Mouse (Mus musculus): ENCODE measurements at regions not wholly inside any gene's neighbourhood (a gene's known extent, or its start where the extent isn't known, plus 50 kb on each side); places are given as distances from the start of the nearest gene placed in this dataset.

- Histone ChIP-seq H3K4me2 (no peak overlapping the region), H3K4me1 (replicated peaks) (no peaks in the 10 kb centered on the region), H3K4me3 (replicated peaks) (no peak overlapping the region), H3K27me3 (no peaks in the 10 kb centered on the region), H3K9me3 (replicated peaks) (no peaks in the 10 kb centered on the region), H3K27ac (replicated peaks) (no peak overlapping the region), H3K36me3 (replicated peaks) (no peaks in the 10 kb centered on the region), H3K9ac (no peak overlapping the region)
- 37% methylated on average over 6 of the region's 6 CpGs for WGBS (ENCODE audit: insufficient replicate concordance)
- ATAC-seq (ENCODE audit: insufficient read depth) = no peak
Observed at GRCm38 (mm10) chr11:112542573-112542972, 239.5 kb upstream of the Sox9 start.

GRCm38 (mm10) chr11:112543473-112543872, 238.6 kb upstream of the Sox9 start:
- H3K36me3 ChIP-seq (replicated peaks) = no peaks in the 10 kb centered on the region
- no peaks in the 10 kb centered on the region for H3K27me3 ChIP-seq
- no peaks in the 10 kb centered on the region for H3K9me3 ChIP-seq (replicated peaks)
- no peak overlapping the region for H3K4me3 ChIP-seq (replicated peaks)
- WGBS (ENCODE audit: insufficient replicate concordance) = 71% methylated on average over 6 of the region's 6 CpGs
- no peak overlapping the region for H3K9ac ChIP-seq
- ATAC-seq (ENCODE audit: insufficient read depth) = no peak
- H3K4me2 ChIP-seq = no peak overlapping the region
- no peak overlapping the region for H3K27ac ChIP-seq (replicated peaks)
- no peaks in the 10 kb centered on the region for H3K4me1 ChIP-seq (replicated peaks)

DNA sequence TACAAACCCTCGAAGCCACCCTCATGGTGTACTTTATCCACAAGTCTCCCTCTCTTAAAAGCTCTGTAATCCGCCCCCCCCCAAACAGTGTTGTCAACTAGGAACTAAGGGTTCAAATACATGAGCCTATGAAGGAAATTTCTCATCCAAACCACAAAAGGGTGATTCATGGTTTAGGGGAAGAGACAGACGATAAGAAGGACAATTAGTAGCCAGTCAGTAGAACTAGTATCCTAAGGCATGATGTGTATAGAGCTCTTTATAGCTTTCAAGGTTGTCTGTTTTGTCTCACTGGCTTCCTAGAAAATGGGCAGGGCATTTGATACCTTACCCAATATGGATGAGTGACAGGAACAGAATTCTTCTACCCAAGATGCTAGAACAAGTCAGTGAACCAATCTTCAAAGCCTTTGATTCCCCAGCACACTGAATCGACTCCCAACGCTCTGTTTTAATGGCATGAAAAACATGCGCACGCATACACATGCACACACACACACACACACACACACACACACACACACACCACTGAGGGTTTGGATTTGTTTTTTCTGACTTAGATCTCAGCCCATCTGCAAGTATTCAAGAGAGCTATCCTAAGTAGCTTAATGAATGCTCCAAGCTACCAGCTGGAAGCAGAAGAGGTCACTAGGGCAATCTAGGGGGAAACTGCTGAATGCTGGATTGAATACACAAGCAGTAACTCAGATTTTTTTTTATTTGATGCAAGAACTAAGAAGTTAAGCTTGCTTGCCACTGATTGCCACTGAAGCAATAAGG, 236.6 kb upstream of the Sox9 start:
- H3K4me2 ChIP-seq = no peak overlapping the region
- no peaks in the 10 kb centered on the region for H3K9me3 ChIP-seq (replicated peaks)
- ATAC-seq (ENCODE audit: insufficient read depth) = no peak
- H3K9ac ChIP-seq = no peak overlapping the region
- no peak overlapping the region for H3K4me3 ChIP-seq (replicated peaks)
- no peaks in the 10 kb centered on the region for H3K4me1 ChIP-seq (replicated peaks)
- no peaks in the 10 kb centered on the region for H3K36me3 ChIP-seq (replicated peaks)
- 59% methylated on average over 7 of the region's 7 CpGs for WGBS (ENCODE audit: insufficient replicate concordance)
- H3K27ac ChIP-seq (replicated peaks) = no peak overlapping the region
- H3K27me3 ChIP-seq = no peaks in the 10 kb centered on the region

GRCm38 (mm10) chr11:112546162-112546561, 235.9 kb upstream of the Sox9 start:
- Histone ChIP-seq H3K4me3 (replicated peaks) (no peak overlapping the region), H3K4me1 (replicated peaks) (no peaks in the 10 kb centered on the region), H3K27ac (replicated peaks) (no peak overlapping the region), H3K27me3 (no peaks in the 10 kb centered on the region), H3K4me2 (no peak overlapping the region), H3K9me3 (replicated peaks) (0 out of 2 replicates have a peak, but pooled peaks cover 1% of the 10 kb centered on the region), H3K9ac (no peak overlapping the region), H3K36me3 (replicated peaks) (no peaks in the 10 kb centered on the region)
- 62% methylated on average over 5 of the region's 5 CpGs for WGBS (ENCODE audit: insufficient replicate concordance)
- no peak for ATAC-seq (ENCODE audit: insufficient read depth)

DNA sequence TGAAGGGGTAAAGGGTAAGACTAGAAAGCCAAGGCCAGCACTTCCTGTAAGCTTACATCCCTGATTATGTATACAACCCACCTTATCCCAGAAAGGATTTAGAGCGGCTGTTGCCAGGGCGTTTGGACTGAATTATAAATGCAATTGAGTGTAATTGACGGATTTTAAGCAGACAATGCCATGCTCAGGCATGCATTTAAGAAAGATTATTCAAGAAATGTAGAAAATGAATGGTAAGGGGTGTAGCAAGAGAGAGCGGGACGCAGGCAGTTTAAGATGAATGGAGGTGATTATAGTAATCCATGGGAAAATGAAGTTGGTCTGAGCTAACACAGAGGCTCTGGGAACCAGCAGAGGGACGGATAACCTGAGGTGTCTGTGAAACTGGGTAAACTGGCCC, 229.2 kb upstream of the Sox9 start:
- no peak for ATAC-seq (ENCODE audit: insufficient read depth)
- H3K4me1 ChIP-seq (replicated peaks) = no peaks in the 10 kb centered on the region
- H3K4me3 ChIP-seq (replicated peaks) = no peak overlapping the region
- no peaks in the 10 kb centered on the region for H3K27me3 ChIP-seq
- H3K4me2 ChIP-seq = no peak overlapping the region
- no peaks in the 10 kb centered on the region for H3K36me3 ChIP-seq (replicated peaks)
- no peak overlapping the region for H3K27ac ChIP-seq (replicated peaks)
- 0 out of 2 replicates have a peak, but pooled peaks cover 3% of the 10 kb centered on the region for H3K9me3 ChIP-seq (replicated peaks)
- 63% methylated on average over 6 of the region's 6 CpGs for WGBS (ENCODE audit: insufficient replicate concordance)
- no peak overlapping the region for H3K9ac ChIP-seq

GRCm38 (mm10) chr11:112563027-112563426, 219.0 kb upstream of the Sox9 start:
- H3K4me3 ChIP-seq (replicated peaks) = no peak overlapping the region
- H3K4me2 ChIP-seq = no peak overlapping the region
- H3K9ac ChIP-seq = no peak overlapping the region
- no peaks in the 10 kb centered on the region for H3K27me3 ChIP-seq
- WGBS (ENCODE audit: insufficient replicate concordance) = 69% methylated on average over 9 of the region's 9 CpGs
- no peak for ATAC-seq (ENCODE audit: insufficient read depth)
- no peaks in the 10 kb centered on the region for H3K4me1 ChIP-seq (replicated peaks)
- no peaks in the 10 kb centered on the region for H3K9me3 ChIP-seq (replicated peaks)
- no peaks in the 10 kb centered on the region for H3K36me3 ChIP-seq (replicated peaks)
- no peak overlapping the region for H3K27ac ChIP-seq (replicated peaks)

GRCm38 (mm10) chr11:112564706-112565215, 217.3 kb upstream of the Sox9 start:
- Histone ChIP-seq H3K9ac (no peak overlapping the region), H3K4me3 (replicated peaks) (no peak overlapping the region), H3K27ac (replicated peaks) (no peak overlapping the region), H3K36me3 (replicated peaks) (no peaks in the 10 kb centered on the region), H3K4me2 (no peak overlapping the region), H3K27me3 (no peaks in the 10 kb centered on the region), H3K4me1 (replicated peaks) (no peaks in the 10 kb centered on the region), H3K9me3 (replicated peaks) (no peaks in the 10 kb centered on the region)
- 26% methylated on average over 1 of the region's 1 CpGs for WGBS (ENCODE audit: insufficient replicate concordance)
- ATAC-seq (ENCODE audit: insufficient read depth) = no peak

- Histone ChIP-seq H3K9ac (no peak overlapping the region), H3K27ac (replicated peaks) (no peak overlapping the region), H3K4me2 (no peak overlapping the region), H3K4me3 (replicated peaks) (no peak overlapping the region), H3K4me1 (replicated peaks) (no peaks in the 10 kb centered on the region), H3K27me3 (no peaks in the 10 kb centered on the region), H3K9me3 (replicated peaks) (no peaks in the 10 kb centered on the region), H3K36me3 (replicated peaks) (no peaks in the 10 kb centered on the region)
- no peak for ATAC-seq (ENCODE audit: insufficient read depth)
- 66% methylated on average over 3 of the region's 3 CpGs for WGBS (ENCODE audit: insufficient replicate concordance)
Observed at GRCm38 (mm10) chr11:112566071-112566470, 216.0 kb upstream of the Sox9 start.

- 0 out of 2 replicates have a peak, but pooled peaks cover 3% of the 10 kb centered on the region for H3K9me3 ChIP-seq (replicated peaks)
- no peak overlapping the region for H3K27ac ChIP-seq (replicated peaks)
- H3K9ac ChIP-seq = no peak overlapping the region
- H3K4me2 ChIP-seq = no peak overlapping the region
- H3K36me3 ChIP-seq (replicated peaks) = no peaks in the 10 kb centered on the region
- no peak overlapping the region for H3K4me3 ChIP-seq (replicated peaks)
- no peaks in the 10 kb centered on the region for H3K4me1 ChIP-seq (replicated peaks)
- no peaks in the 10 kb centered on the region for H3K27me3 ChIP-seq
- ATAC-seq (ENCODE audit: insufficient read depth) = no peak
Observed at GRCm38 (mm10) chr11:112587386-112587785, 194.6 kb upstream of the Sox9 start.

DNA sequence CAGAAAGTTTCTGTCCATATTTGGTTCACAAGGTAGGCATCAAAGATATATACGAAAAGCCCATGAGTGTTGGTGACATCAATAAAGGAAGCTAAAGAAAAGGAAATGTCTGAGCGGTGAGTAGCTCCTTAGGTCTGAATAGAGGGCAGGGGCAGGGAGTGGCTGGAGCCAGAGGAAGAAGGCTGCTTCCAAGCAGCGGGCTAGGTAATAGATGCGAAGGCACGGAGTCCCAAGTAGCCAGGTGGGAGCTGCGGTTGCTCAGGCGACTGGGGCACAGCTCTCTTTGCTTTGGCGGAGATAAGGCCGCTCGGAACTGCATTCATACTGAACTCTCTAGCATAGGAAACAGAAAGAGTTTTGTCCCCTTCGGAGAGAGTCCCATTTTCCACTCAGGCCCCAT, 193.9 kb upstream of the Sox9 start:
- H3K4me2 ChIP-seq = no peak overlapping the region
- H3K4me3 ChIP-seq (replicated peaks) = no peak overlapping the region
- no peak overlapping the region for H3K9ac ChIP-seq
- no peaks in the 10 kb centered on the region for H3K36me3 ChIP-seq (replicated peaks)
- H3K9me3 ChIP-seq (replicated peaks) = 0 out of 2 replicates have a peak, but pooled peaks cover 3% of the 10 kb centered on the region
- WGBS (ENCODE audit: insufficient replicate concordance) = 63% methylated on average over 11 of the region's 11 CpGs
- no peaks in the 10 kb centered on the region for H3K27me3 ChIP-seq
- no peak for ATAC-seq (ENCODE audit: insufficient read depth)
- H3K27ac ChIP-seq (replicated peaks) = no peak overlapping the region
- no peaks in the 10 kb centered on the region for H3K4me1 ChIP-seq (replicated peaks)

- Histone ChIP-seq H3K27me3 (no peaks in the 10 kb centered on the region), H3K9me3 (replicated peaks) (0 out of 2 replicates have a peak, but pooled peaks cover 3% of the 10 kb centered on the region), H3K27ac (replicated peaks) (no peak overlapping the region), H3K9ac (no peak overlapping the region), H3K4me3 (replicated peaks) (no peak overlapping the region), H3K4me1 (replicated peaks) (no peaks in the 10 kb centered on the region), H3K4me2 (no peak overlapping the region), H3K36me3 (replicated peaks) (no peaks in the 10 kb centered on the region)
- ATAC-seq (ENCODE audit: insufficient read depth) = no peak
- WGBS (ENCODE audit: insufficient replicate concordance) = 71% methylated on average over 7 of the region's 7 CpGs
Observed at GRCm38 (mm10) chr11:112590214-112590613, 191.8 kb upstream of the Sox9 start.
